Mouse (Mus musculus): Measurements from ENCODE around the gene Pacs2. TPM values are rescaled to one million over a fixed set of nuclear protein-coding genes. Genes with fewer than 3 reads are reported as not detected.

Gene Pacs2
- polyA plus RNA-seq, 1 experiment from 2014 or later, result 54.3 TPM

- no peak overlapping the region for H3K27ac ChIP-seq
- peaks cover 88% of the 10 kb centered on the region for H3K79me2 ChIP-seq (ENCODE audit: inconsistent target)
- 0 out of 2 replicates have a peak, but pooled peaks cover 7% of the 10 kb centered on the region for H3K36me3 ChIP-seq (ENCODE audit: inconsistent target)
- WGBS (ENCODE audit: missing documents), result 90% methylated on average over 4 of the region's 4 CpGs
- no peak overlapping the region for H3K4me3 ChIP-seq (ENCODE audit: inconsistent target)
Observed at GRCm38 (mm10) chr12:113018763-113019162, 4.5 kb downstream of the Pacs2 start.

- H3K79me2 ChIP-seq (ENCODE audit: inconsistent target), result peaks cover 96% of the 10 kb centered on the region
- H3K4me3 ChIP-seq (ENCODE audit: inconsistent target), result no peak overlapping the region
- no peak overlapping the region for H3K27ac ChIP-seq
- peaks cover 18% of the 10 kb centered on the region; the same call in 1 of the 2 replicates for H3K36me3 ChIP-seq (ENCODE audit: inconsistent target)
Observed at GRCm38 (mm10) chr12:113021488-113021887, 7.2 kb downstream of the Pacs2 start.

GRCm38 (mm10) chr12:113023082-113023481, 8.8 kb downstream of the Pacs2 start:
- WGBS (ENCODE audit: missing documents), result 46% methylated on average over 4 of the region's 4 CpGs
- peaks cover 95% of the 10 kb centered on the region for H3K79me2 ChIP-seq (ENCODE audit: inconsistent target)
- H3K4me3 ChIP-seq (ENCODE audit: inconsistent target), result no peak overlapping the region
- H3K27ac ChIP-seq, result peak overlapping the region; percentile 62
- H3K36me3 ChIP-seq (ENCODE audit: inconsistent target), result peaks cover 26% of the 10 kb centered on the region; the same call in 1 of the 2 replicates

- Histone ChIP-seq H3K4me3 (ENCODE audit: inconsistent target) (no peak overlapping the region), H3K36me3 (ENCODE audit: inconsistent target) (peaks cover 27% of the 10 kb centered on the region; the same call in 1 of the 2 replicates), H3K79me2 (ENCODE audit: inconsistent target) (peaks cover 90% of the 10 kb centered on the region), H3K27ac (peak overlapping the region; percentile 32)
- 100% methylated on average over 1 of the region's 1 CpGs for WGBS (ENCODE audit: missing documents)
Observed at GRCm38 (mm10) chr12:113026557-113026956, 12.2 kb downstream of the Pacs2 start.

- 100% methylated on average over 2 of the region's 2 CpGs for WGBS (ENCODE audit: missing documents)
- H3K36me3 ChIP-seq (ENCODE audit: inconsistent target), result peaks cover 27% of the 10 kb centered on the region; the same call in 1 of the 2 replicates
- H3K27ac ChIP-seq, result no peak overlapping the region
- H3K4me3 ChIP-seq (ENCODE audit: inconsistent target), result no peak overlapping the region
- peaks cover 90% of the 10 kb centered on the region for H3K79me2 ChIP-seq (ENCODE audit: inconsistent target)
Observed at GRCm38 (mm10) chr12:113027495-113027894, 13.2 kb downstream of the Pacs2 start.

- H3K36me3 ChIP-seq (ENCODE audit: inconsistent target), result peaks cover 27% of the 10 kb centered on the region; the same call in 1 of the 2 replicates
- H3K79me2 ChIP-seq (ENCODE audit: inconsistent target), result peaks cover 91% of the 10 kb centered on the region
- H3K4me3 ChIP-seq (ENCODE audit: inconsistent target), result no peak overlapping the region
- WGBS (ENCODE audit: missing documents), result 92% methylated on average over 5 of the region's 5 CpGs
- no peak overlapping the region for H3K27ac ChIP-seq
Observed at GRCm38 (mm10) chr12:113028067-113028466, 13.8 kb downstream of the Pacs2 start.

GRCm38 (mm10) chr12:113028898-113029297, 14.6 kb downstream of the Pacs2 start:
- H3K27ac ChIP-seq, result no peak overlapping the region
- WGBS (ENCODE audit: missing documents), result 87% methylated on average over 9 of the region's 9 CpGs

GRCm38 (mm10) chr12:113030046-113030445, 15.7 kb downstream of the Pacs2 start:
- peaks cover 26% of the 10 kb centered on the region; the same call in 1 of the 2 replicates for H3K36me3 ChIP-seq (ENCODE audit: inconsistent target)
- H3K79me2 ChIP-seq (ENCODE audit: inconsistent target), result peaks cover 91% of the 10 kb centered on the region
- 77% methylated on average over 4 of the region's 4 CpGs for WGBS (ENCODE audit: missing documents)
- no peak overlapping the region for H3K4me3 ChIP-seq (ENCODE audit: inconsistent target)
- H3K27ac ChIP-seq, result peak overlapping the region; percentile 81

More at GRCm38 (mm10) chr12:113028898-113029297, 14.6 kb downstream of the Pacs2 start:
- H3K4me3 ChIP-seq (ENCODE audit: inconsistent target), result no peak overlapping the region
- peaks cover 27% of the 10 kb centered on the region; the same call in 1 of the 2 replicates for H3K36me3 ChIP-seq (ENCODE audit: inconsistent target)
- H3K79me2 ChIP-seq (ENCODE audit: inconsistent target), result peaks cover 91% of the 10 kb centered on the region

- Histone ChIP-seq H3K4me3 (ENCODE audit: inconsistent target) (no peak overlapping the region), H3K36me3 (ENCODE audit: inconsistent target) (peaks cover 16% of the 10 kb centered on the region; the same call in 1 of the 2 replicates), H3K27ac (peak overlapping the region; percentile 81), H3K79me2 (ENCODE audit: inconsistent target) (peaks cover 91% of the 10 kb centered on the region)
- WGBS (ENCODE audit: missing documents), result 13% methylated on average over 9 of the region's 9 CpGs
Observed at GRCm38 (mm10) chr12:113030993-113031392, 16.7 kb downstream of the Pacs2 start.

- peak overlapping the region; percentile 81 for H3K27ac ChIP-seq
- no peak overlapping the region for H3K4me3 ChIP-seq (ENCODE audit: inconsistent target)
- H3K79me2 ChIP-seq (ENCODE audit: inconsistent target), result peaks cover 93% of the 10 kb centered on the region
- 29% methylated on average over 6 of the region's 6 CpGs for WGBS (ENCODE audit: missing documents)
- peaks cover 15% of the 10 kb centered on the region; the same call in 1 of the 2 replicates for H3K36me3 ChIP-seq (ENCODE audit: inconsistent target)
Observed at GRCm38 (mm10) chr12:113031441-113031840, 17.1 kb downstream of the Pacs2 start.

GRCm38 (mm10) chr12:113032296-113033250, 18.3 kb downstream of the Pacs2 start:
- Histone ChIP-seq H3K36me3 (ENCODE audit: inconsistent target) (peaks cover 13% of the 10 kb centered on the region; the same call in 1 of the 2 replicates), H3K27ac (0 out of 2 replicates have a peak overlapping the region, but pooled peaks have one; percentile 81), H3K79me2 (ENCODE audit: inconsistent target) (peaks cover 95% of the 10 kb centered on the region), H3K4me3 (ENCODE audit: inconsistent target) (no peak overlapping the region)
- WGBS (ENCODE audit: missing documents), result 85% methylated on average over 11 of the region's 11 CpGs

- Histone ChIP-seq H3K79me2 (ENCODE audit: inconsistent target) (peaks cover 95% of the 10 kb centered on the region), H3K27ac (no peak overlapping the region)
- WGBS (ENCODE audit: missing documents), result 90% methylated on average over 2 of the region's 2 CpGs
Observed at GRCm38 (mm10) chr12:113035093-113035492, 20.8 kb downstream of the Pacs2 start.

GRCm38 (mm10) chr12:113036996-113037395, 22.7 kb downstream of the Pacs2 start:
- no peaks in the 10 kb centered on the region; the same call in 1 of the 2 replicates for H3K36me3 ChIP-seq (ENCODE audit: inconsistent target)
- H3K27ac ChIP-seq, result no peak overlapping the region
- 93% methylated on average over 4 of the region's 4 CpGs for WGBS (ENCODE audit: missing documents)

More at GRCm38 (mm10) chr12:113035093-113035492, 20.8 kb downstream of the Pacs2 start:
- Histone ChIP-seq H3K4me3 (ENCODE audit: inconsistent target) (no peak overlapping the region), H3K36me3 (ENCODE audit: inconsistent target) (no peaks in the 10 kb centered on the region; the same call in 1 of the 2 replicates)

GRCm38 (mm10) chr12:113038414-113038813, 24.1 kb downstream of the Pacs2 start:
- peaks cover 100% of the 10 kb centered on the region for H3K79me2 ChIP-seq (ENCODE audit: inconsistent target)
- H3K36me3 ChIP-seq (ENCODE audit: inconsistent target), result no peaks in the 10 kb centered on the region; the same call in 1 of the 2 replicates
- H3K27ac ChIP-seq, result no peak overlapping the region
- no peak overlapping the region for H3K4me3 ChIP-seq (ENCODE audit: inconsistent target)
- 86% methylated on average over 4 of the region's 4 CpGs for WGBS (ENCODE audit: missing documents)

More at GRCm38 (mm10) chr12:113036996-113037395, 22.7 kb downstream of the Pacs2 start:
- Histone ChIP-seq H3K4me3 (ENCODE audit: inconsistent target) (no peak overlapping the region), H3K79me2 (ENCODE audit: inconsistent target) (peaks cover 100% of the 10 kb centered on the region)
